Mouse (Mus musculus) large intestine, adult 2 months (tissue): ENCODE results near the gene St3gal5. TPM values are rescaled to one million over a fixed set of nuclear protein-coding genes. Genes with fewer than 3 reads are reported as not detected.
"Not testable (repeated sequence)": the region's sequence is repeated elsewhere in the genome, so short reads cannot be mapped to it uniquely, and the experiment has no call there.

Source experiments
- DNase-seq: peaks from one replicate; pipeline ENCODE4 v3.0.0-alpha.2; 2012; ENCODE audit warnings: low read depth, low spot score
- WGBS: fragments of 180-500 bp; shearing (Covaris S2); methylation state at CpG from one replicate; pipeline ENCODE4 v1.1.7; 2018; 5-methylcytosine and 5-hydroxymethylcytosine counted together
- polyA plus RNA-seq: library from polyadenylated mRNA; depleted of rRNA; stranded (reverse); fragments of >200 nt; gene quantifications from 2 replicates; pipeline ENCODE4 v1.2.3, GENCODE M21; 2012

Gene St3gal5
- polyA plus RNA-seq, 1 experiment = 2.6 TPM

- 84% methylated on average over 13 of the region's 13 CpGs for WGBS
- no peak for DNase-seq
Observed at GRCm38 (mm10) chr6:72124315-72125103, 27.1 kb downstream of the St3gal5 start.

GRCm38 (mm10) chr6:72126128-72126917, 28.9 kb downstream of the St3gal5 start:
- 78% methylated on average over 9 of the region's 9 CpGs for WGBS
- no peak for DNase-seq

GRCm38 (mm10) chr6:72130056-72130455, 32.7 kb downstream of the St3gal5 start:
- WGBS = 83% methylated on average over 6 of the region's 6 CpGs
- no peak for DNase-seq

GRCm38 (mm10) chr6:72132671-72133214, 35.4 kb downstream of the St3gal5 start:
- DNase-seq = no peak

GRCm38 (mm10) chr6:72134850-72135515, 37.6 kb downstream of the St3gal5 start:
- 50% methylated on average over 9 of the region's 9 CpGs for WGBS
- no peak for DNase-seq

More at GRCm38 (mm10) chr6:72132671-72133214, 35.4 kb downstream of the St3gal5 start:
- WGBS = 93% methylated on average over 8 of the region's 8 CpGs

GRCm38 (mm10) chr6:72136016-72136415, 38.6 kb downstream of the St3gal5 start:
- DNase-seq = no peak

GRCm38 (mm10) chr6:72136543-72136942, 39.2 kb downstream of the St3gal5 start:
- WGBS = 80% methylated on average over 10 of the region's 10 CpGs
- no peak for DNase-seq

More at GRCm38 (mm10) chr6:72136016-72136415, 38.6 kb downstream of the St3gal5 start:
- 94% methylated on average over 5 of the region's 5 CpGs for WGBS

GRCm38 (mm10) chr6:72139508-72140193, 42.3 kb downstream of the St3gal5 start:
- no peak for DNase-seq
- 85% methylated on average over 9 of the region's 9 CpGs for WGBS

GRCm38 (mm10) chr6:72140371-72140770, 43.0 kb downstream of the St3gal5 start:
- no peak for DNase-seq
- 79% methylated on average over 8 of the region's 8 CpGs for WGBS

- WGBS = 64% methylated on average over 10 of the region's 10 CpGs
Observed at GRCm38 (mm10) chr6:72141191-72141590, 43.8 kb downstream of the St3gal5 start.

GRCm38 (mm10) chr6:72142561-72142960, 45.2 kb downstream of the St3gal5 start:
- 92% methylated on average over 4 of the region's 4 CpGs for WGBS
- no peak for DNase-seq

More at GRCm38 (mm10) chr6:72141191-72141590, 43.8 kb downstream of the St3gal5 start:
- DNase-seq = no peak

- WGBS = 78% methylated on average over 7 of the region's 7 CpGs
- no peak for DNase-seq
Observed at GRCm38 (mm10) chr6:72144353-72144752, 47.0 kb downstream of the St3gal5 start.

- 84% methylated on average over 14 of the region's 14 CpGs for WGBS
- no peak for DNase-seq
Observed at GRCm38 (mm10) chr6:72146803-72147202, 49.4 kb downstream of the St3gal5 start.

GRCm38 (mm10) chr6:72148721-72149120, 51.3 kb downstream of the St3gal5 start:
- WGBS = 85% methylated on average over 4 of the region's 4 CpGs
- DNase-seq = no peak

GRCm38 (mm10) chr6:72149797-72150196, 52.4 kb downstream of the St3gal5 start:
- WGBS = 88% methylated on average over 3 of the region's 3 CpGs
- DNase-seq = no peak

- WGBS = 81% methylated on average over 7 of the region's 7 CpGs
- no peak for DNase-seq
Observed at GRCm38 (mm10) chr6:72152707-72153106, 55.3 kb downstream of the St3gal5 start.

GRCm38 (mm10) chr6:72153455-72153854, 56.1 kb downstream of the St3gal5 start:
- no peak for DNase-seq
- 61% methylated on average over 11 of the region's 11 CpGs for WGBS

- not testable (repeated sequence) for DNase-seq
- WGBS = 43% methylated on average over 5 of the region's 5 CpGs
Observed at GRCm38 (mm10) chr6:72154008-72154407, 56.6 kb downstream of the St3gal5 start.

GRCm38 (mm10) chr6:72154938-72155531, 57.6 kb downstream of the St3gal5 start:
- no peak for DNase-seq
- WGBS = 90% methylated on average over 7 of the region's 7 CpGs
